Mouse (Mus musculus) midbrain, embryonic 11.5 days (tissue): ENCODE data around the gene Setd7. TPM values are rescaled to one million over a fixed set of nuclear protein-coding genes. Genes with fewer than 3 reads are reported as not detected.
"Not testable (repeated sequence)": the region's sequence is repeated elsewhere in the genome, so short reads cannot be mapped to it uniquely, and the experiment has no call there.

Experiments used
- ATAC-seq: fragments of 200-750 bp; cut with Nextera tagmentation; 2 replicates; pipeline ENCODE4 v1.8.0; 2017; ENCODE audit warnings: moderate TSS enrichment, moderate library complexity; ENCODE audit not compliant: low FRiP score
- DNase-seq: peaks from one replicate; pipeline ENCODE4 v3.0.0; 2015; ENCODE audit warnings: low spot score; ENCODE audit errors: missing footprints
- H3K27ac ChIP-seq: fragments of 300-500 bp; sonication (generic); 2 replicates; pipeline ENCODE4 v1.5.1; 2014; ENCODE audit warnings: low read depth, low read length
- H3K27me3 ChIP-seq: fragments of 300-500 bp; sonication (generic); 2 replicates; pipeline ENCODE4 v1.6.1; 2014; ENCODE audit warnings: mild to moderate bottlenecking, low read length, moderate library complexity, mixed read lengths; ENCODE audit not compliant: control insufficient read depth, insufficient read depth
- H3K36me3 ChIP-seq: fragments of 300-500 bp; sonication (generic); 2 replicates; pipeline ENCODE4 v1.6.1; 2014; ENCODE audit warnings: mild to moderate bottlenecking, low read length, moderate library complexity, mixed read lengths; ENCODE audit not compliant: control insufficient read depth, insufficient read depth
- H3K4me1 ChIP-seq: fragments of 300-500 bp; sonication (generic); 2 replicates; pipeline ENCODE4 v1.6.1; 2014; ENCODE audit warnings: low read length; ENCODE audit not compliant: control insufficient read depth, insufficient read depth
- H3K4me2 ChIP-seq: fragments of 300-500 bp; sonication (generic); 2 replicates; pipeline ENCODE4 v1.6.1; 2014; ENCODE audit warnings: mild to moderate bottlenecking, moderate library complexity
- H3K4me3 ChIP-seq: fragments of 300-500 bp; sonication (generic); 2 replicates; pipeline ENCODE4 v1.5.1; 2014; ENCODE audit warnings: low read depth, low read length
- H3K9ac ChIP-seq: fragments of 300-500 bp; sonication (generic); 2 replicates; pipeline ENCODE4 v1.6.1; 2014; ENCODE audit warnings: low read length
- H3K9me3 ChIP-seq: fragments of 300-500 bp; sonication (generic); 2 replicates; pipeline ENCODE4 v1.6.1; 2016; ENCODE audit warnings: low read length; ENCODE audit not compliant: control insufficient read depth
- WGBS: fragments of 180-500 bp; shearing (Covaris S2); extraction: QIAGEN DNeasy Blood & Tissue Kit; methylation state at CpG from one replicate; pipeline ENCODE4 v1.1.7; 2014; 5-methylcytosine and 5-hydroxymethylcytosine counted together
- polyA plus RNA-seq: library from polyadenylated mRNA; unstranded; fragments of >200 nt; fragmentation: Nextera tagmentation; extraction: Ambion mirVana; gene quantifications from 2 replicates; pipeline ENCODE4 v1.2.1, GENCODE M21; 2014

The Setd7 gene
- polyA plus RNA-seq, 1 experiment from 2014 or later, result 3.4 TPM

DNA sequence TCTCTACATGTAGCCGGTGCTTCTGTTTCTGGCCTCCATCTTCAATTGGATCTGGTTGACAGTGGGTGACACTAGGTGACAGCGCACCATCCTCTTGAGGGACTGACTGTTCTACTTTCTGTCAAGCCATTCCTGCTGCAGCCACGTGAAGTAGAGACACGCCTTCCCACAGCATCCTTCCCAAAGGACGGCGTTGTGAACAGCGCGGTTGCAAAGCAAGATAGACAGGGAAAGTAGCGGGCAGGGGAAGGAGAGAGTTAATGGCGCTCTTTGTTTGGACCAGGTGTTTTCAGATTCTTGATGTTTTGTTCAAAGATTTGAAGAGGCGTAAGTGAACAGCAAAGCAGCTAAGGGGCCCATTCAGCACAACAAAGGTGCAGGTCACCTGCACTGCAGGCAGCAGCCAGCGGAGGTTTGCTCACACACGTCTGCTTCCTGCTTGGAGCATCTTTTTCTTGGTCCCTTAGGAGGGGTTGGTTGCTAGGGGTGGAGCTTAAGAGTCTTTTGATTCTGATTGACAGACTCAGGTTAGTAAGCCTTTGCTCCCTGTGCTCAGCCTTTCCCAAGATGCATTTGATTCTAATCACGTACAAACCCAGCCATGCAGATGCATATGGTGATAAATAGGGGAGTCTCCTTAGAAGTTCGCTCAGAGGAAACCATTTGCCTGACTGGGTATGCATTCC, 29.7 kb upstream of the Setd7 start:
- no peaks in the 10 kb centered on the region for H3K36me3 ChIP-seq
- H3K9me3 ChIP-seq, result no peaks in the 10 kb centered on the region
- DNase-seq (peak; percentile 88), ATAC-seq (peak; percentile 89)
- WGBS, result 24% methylated on average over 15 of the region's 15 CpGs
- H3K4me2 ChIP-seq, result peak overlapping the region; percentile 29
- H3K4me3 ChIP-seq, result no peak overlapping the region
- no peak overlapping the region for H3K27ac ChIP-seq
- H3K9ac ChIP-seq, result no peak overlapping the region
- H3K4me1 ChIP-seq, result peaks cover 9% of the 10 kb centered on the region; the same call in 1 of the 2 replicates
- no peaks in the 10 kb centered on the region for H3K27me3 ChIP-seq

- peak; percentile 79 for DNase-seq
- H3K9ac ChIP-seq, result no peak overlapping the region
- no peaks in the 10 kb centered on the region for H3K36me3 ChIP-seq
- no peak overlapping the region for H3K4me2 ChIP-seq
- no peak for ATAC-seq
- H3K9me3 ChIP-seq, result no peaks in the 10 kb centered on the region
- H3K27ac ChIP-seq, result no peak overlapping the region
- peaks cover 9% of the 10 kb centered on the region; the same call in 1 of the 2 replicates for H3K4me1 ChIP-seq
- WGBS, result 60% methylated on average over 7 of the region's 7 CpGs
- no peaks in the 10 kb centered on the region for H3K27me3 ChIP-seq
- no peak overlapping the region for H3K4me3 ChIP-seq
Measured at GRCm38 (mm10) chr3:51587697-51588262, 27.1 kb upstream of the Setd7 start.

- peak; percentile 80 for ATAC-seq
- H3K27me3 ChIP-seq, result no peaks in the 10 kb centered on the region
- H3K4me2 ChIP-seq, result no peak overlapping the region
- DNase-seq, result peak; percentile 97
- H3K4me3 ChIP-seq, result no peak overlapping the region
- H3K4me1 ChIP-seq, result no peaks in the 10 kb centered on the region
- H3K36me3 ChIP-seq, result no peaks in the 10 kb centered on the region
- 29% methylated on average over 18 of the region's 18 CpGs for WGBS
- H3K9me3 ChIP-seq, result no peaks in the 10 kb centered on the region
- H3K27ac ChIP-seq, result no peak overlapping the region
- no peak overlapping the region for H3K9ac ChIP-seq
Measured at GRCm38 (mm10) chr3:51583574-51584391, 23.1 kb upstream of the Setd7 start.

DNA sequence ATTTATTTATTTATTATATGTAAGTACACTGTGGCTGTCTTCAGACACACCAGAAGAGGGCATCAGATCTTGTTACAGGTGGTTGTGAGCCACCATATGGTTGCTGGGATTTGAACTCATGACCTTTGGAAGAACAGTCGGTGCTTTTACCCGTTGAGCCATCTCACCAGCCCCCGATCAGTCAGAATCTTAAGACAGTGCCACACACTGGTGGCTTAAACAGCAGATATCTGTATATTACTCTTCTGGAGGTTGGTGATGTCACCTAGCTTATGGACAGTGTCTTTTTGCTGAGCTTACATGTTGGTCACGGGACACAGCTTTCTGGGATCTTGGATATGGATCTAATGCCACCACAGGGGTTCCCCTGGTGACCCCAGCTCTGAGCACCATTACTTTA, 18.6 kb upstream of the Setd7 start:
- not testable (repeated sequence) for H3K4me2 ChIP-seq, H3K9me3 ChIP-seq, H3K27ac ChIP-seq, ATAC-seq, H3K4me1 ChIP-seq, H3K9ac ChIP-seq, H3K27me3 ChIP-seq, H3K4me3 ChIP-seq, DNase-seq, H3K36me3 ChIP-seq
- 88% methylated on average over 4 of the region's 4 CpGs for WGBS

- H3K36me3 ChIP-seq, result no peaks in the 10 kb centered on the region
- no peak overlapping the region for H3K4me2 ChIP-seq
- H3K4me3 ChIP-seq, result no peak overlapping the region
- no peak for DNase-seq
- ATAC-seq, result no peak
- no peaks in the 10 kb centered on the region for H3K9me3 ChIP-seq
- H3K27ac ChIP-seq, result no peak overlapping the region
- H3K9ac ChIP-seq, result no peak overlapping the region
- 86% methylated on average over 12 of the region's 12 CpGs for WGBS
- no peaks in the 10 kb centered on the region for H3K27me3 ChIP-seq
- peaks cover 5% of the 10 kb centered on the region; the same call in 1 of the 2 replicates for H3K4me1 ChIP-seq
Measured at GRCm38 (mm10) chr3:51577816-51578749, 17.4 kb upstream of the Setd7 start.

DNA sequence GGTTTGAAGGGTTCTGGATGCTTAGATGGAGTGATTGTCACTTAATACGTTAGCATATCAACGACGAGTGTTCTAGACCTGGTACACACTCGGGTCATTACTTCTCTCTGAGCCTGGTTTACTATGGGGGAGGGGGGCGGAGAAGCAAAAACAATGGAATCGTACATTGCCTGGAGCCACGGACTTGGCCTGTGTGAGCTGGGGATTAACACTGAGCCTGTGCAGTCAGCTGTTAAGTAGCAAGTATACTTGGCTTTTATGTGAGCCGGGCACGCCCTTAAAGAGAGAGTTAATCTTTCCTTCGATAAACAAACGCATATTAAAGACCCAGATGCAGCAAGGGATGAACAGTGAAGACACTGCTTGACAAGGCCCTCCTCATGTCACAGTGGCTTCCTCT, 16.7 kb upstream of the Setd7 start:
- H3K36me3 ChIP-seq, result no peaks in the 10 kb centered on the region
- H3K4me3 ChIP-seq, result no peak overlapping the region
- H3K4me2 ChIP-seq, result no peak overlapping the region
- no peaks in the 10 kb centered on the region for H3K9me3 ChIP-seq
- no peak overlapping the region for H3K27ac ChIP-seq
- no peak overlapping the region for H3K9ac ChIP-seq
- H3K27me3 ChIP-seq, result no peaks in the 10 kb centered on the region
- DNase-seq, result no peak
- 49% methylated on average over 11 of the region's 11 CpGs for WGBS
- peak; percentile 57; the same call in 1 of the 2 replicates for ATAC-seq
- peaks cover 5% of the 10 kb centered on the region; the same call in 1 of the 2 replicates for H3K4me1 ChIP-seq

- WGBS, result 76% methylated on average over 9 of the region's 9 CpGs
- Histone ChIP-seq H3K27me3 (no peaks in the 10 kb centered on the region), H3K9ac (no peak overlapping the region), H3K9me3 (no peaks in the 10 kb centered on the region), H3K36me3 (no peaks in the 10 kb centered on the region), H3K4me2 (no peak overlapping the region), H3K4me1 (peaks cover 5% of the 10 kb centered on the region; the same call in 1 of the 2 replicates), H3K27ac (no peak overlapping the region), H3K4me3 (no peak overlapping the region)
- DNase-seq (no peak), ATAC-seq (no peak)
Measured at GRCm38 (mm10) chr3:51573915-51574314, 13.2 kb upstream of the Setd7 start.

DNA sequence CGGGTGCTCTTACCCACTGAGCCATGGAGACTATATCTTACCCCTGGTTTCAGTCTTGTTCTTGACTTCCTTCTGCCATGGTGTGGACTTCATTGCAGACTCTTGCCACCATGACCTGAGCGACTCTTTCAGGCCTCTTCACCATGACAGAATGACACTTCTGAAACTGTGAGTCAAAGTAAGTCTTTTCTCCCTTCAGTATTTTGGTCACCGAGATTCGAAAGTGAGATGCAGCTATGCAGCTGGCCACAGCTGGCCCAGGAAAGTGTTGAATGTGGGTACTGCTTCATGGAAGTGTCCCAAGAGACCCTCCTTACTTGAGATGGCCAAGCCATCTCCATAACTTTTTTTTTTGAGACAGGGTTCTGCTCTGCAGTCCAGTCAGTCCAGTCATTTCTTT, 9.5 kb upstream of the Setd7 start:
- Histone ChIP-seq H3K9me3 (no peaks in the 10 kb centered on the region), H3K36me3 (no peaks in the 10 kb centered on the region), H3K4me3 (no peak overlapping the region), H3K4me2 (no peak overlapping the region), H3K9ac (no peak overlapping the region), H3K27ac (no peak overlapping the region), H3K27me3 (no peaks in the 10 kb centered on the region), H3K4me1 (no peaks in the 10 kb centered on the region)
- DNase-seq (no peak), ATAC-seq (no peak)
- 89% methylated on average over 4 of the region's 4 CpGs for WGBS
